Mouse (Mus musculus): ENCODE measurements at regions not wholly inside any gene's neighbourhood (a gene's known extent, or its start where the extent isn't known, plus 50 kb on each side); places are given as distances from the start of the nearest gene placed in this dataset.

- Histone ChIP-seq H3K4me1 (ENCODE audit: control insufficient read depth, insufficient read depth, low read length) (no peaks in the 10 kb centered on the region), H3K36me3 (ENCODE audit: control insufficient read depth, insufficient read depth, low read length) (no peaks in the 10 kb centered on the region), H3K27ac (ENCODE audit: low read depth, low read length) (no peak overlapping the region), H3K4me2 (ENCODE audit: low read depth, low read length) (no peak overlapping the region), H3K4me3 (ENCODE audit: low read depth, low read length) (no peak overlapping the region), H3K9ac (replicated peaks; ENCODE audit: low read depth, low read length) (no peak overlapping the region), H3K27me3 (ENCODE audit: control insufficient read depth, insufficient read depth, low read length) (no peaks in the 10 kb centered on the region), H3K9me3 (ENCODE audit: control insufficient read depth, low read length) (no peaks in the 10 kb centered on the region)
- no peak for ATAC-seq (ENCODE audit: low read depth)
- WGBS: 73% methylated on average over 1 of the region's 1 CpGs
These were observed 483.0 kb upstream of the Pappa start for GRCm38 (mm10) chr4:64640976-64641375.

GRCm38 (mm10) chr4:64645141-64645540, 478.8 kb upstream of the Pappa start:
- Histone ChIP-seq H3K4me1 (ENCODE audit: control insufficient read depth, insufficient read depth, low read length) (no peaks in the 10 kb centered on the region), H3K36me3 (ENCODE audit: control insufficient read depth, insufficient read depth, low read length) (no peaks in the 10 kb centered on the region), H3K9me3 (ENCODE audit: control insufficient read depth, low read length) (no peaks in the 10 kb centered on the region), H3K27me3 (ENCODE audit: control insufficient read depth, insufficient read depth, low read length) (no peaks in the 10 kb centered on the region), H3K4me3 (ENCODE audit: low read depth, low read length) (no peak overlapping the region), H3K4me2 (ENCODE audit: low read depth, low read length) (no peak overlapping the region), H3K27ac (ENCODE audit: low read depth, low read length) (no peak overlapping the region), H3K9ac (replicated peaks; ENCODE audit: low read depth, low read length) (no peak overlapping the region)
- 92% methylated on average over 2 of the region's 2 CpGs for whole genome bisulfite sequencing
- ATAC-seq (ENCODE audit: low read depth): no peak

DNA sequence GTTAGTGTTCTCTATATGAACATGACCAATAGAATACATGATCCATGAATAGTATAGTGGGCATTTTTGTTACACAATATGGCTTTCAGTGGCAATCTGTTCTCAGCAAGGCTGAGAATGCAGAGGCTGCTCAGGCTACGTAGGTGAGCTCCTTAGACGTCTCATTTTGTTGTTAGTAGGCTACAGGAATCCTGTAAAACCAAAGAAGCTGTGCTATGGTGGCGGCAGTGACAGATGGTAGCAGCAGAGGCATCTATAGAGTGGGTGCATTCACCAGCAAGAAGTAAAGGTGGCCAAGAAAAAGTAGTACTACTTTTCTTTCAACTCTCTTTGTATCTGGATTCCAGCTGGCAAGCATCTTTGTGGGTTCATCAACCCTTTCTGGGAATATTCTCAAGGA, 469.8 kb upstream of the Pappa start:
- Histone ChIP-seq H3K4me1 (ENCODE audit: control insufficient read depth, insufficient read depth, low read length) (no peaks in the 10 kb centered on the region), H3K27ac (ENCODE audit: low read depth, low read length) (no peak overlapping the region), H3K4me2 (ENCODE audit: low read depth, low read length) (no peak overlapping the region), H3K9me3 (ENCODE audit: control insufficient read depth, low read length) (no peaks in the 10 kb centered on the region), H3K9ac (replicated peaks; ENCODE audit: low read depth, low read length) (no peak overlapping the region), H3K4me3 (ENCODE audit: low read depth, low read length) (no peak overlapping the region), H3K27me3 (ENCODE audit: control insufficient read depth, insufficient read depth, low read length) (no peaks in the 10 kb centered on the region), H3K36me3 (ENCODE audit: control insufficient read depth, insufficient read depth, low read length) (no peaks in the 10 kb centered on the region)
- ATAC-seq (ENCODE audit: low read depth): no peak
- 79% methylated on average over 3 of the region's 3 CpGs for WGBS

- ATAC-seq (ENCODE audit: low read depth): no peak
- Histone ChIP-seq H3K36me3 (ENCODE audit: control insufficient read depth, insufficient read depth, low read length) (no peaks in the 10 kb centered on the region), H3K27ac (ENCODE audit: low read depth, low read length) (no peak overlapping the region), H3K4me3 (ENCODE audit: low read depth, low read length) (no peak overlapping the region), H3K9me3 (ENCODE audit: control insufficient read depth, low read length) (no peaks in the 10 kb centered on the region), H3K27me3 (ENCODE audit: control insufficient read depth, insufficient read depth, low read length) (no peaks in the 10 kb centered on the region), H3K9ac (replicated peaks; ENCODE audit: low read depth, low read length) (no peak overlapping the region), H3K4me1 (ENCODE audit: control insufficient read depth, insufficient read depth, low read length) (no peaks in the 10 kb centered on the region), H3K4me2 (ENCODE audit: low read depth, low read length) (no peak overlapping the region)
These were observed 468.4 kb upstream of the Pappa start for GRCm38 (mm10) chr4:64655534-64655933.

GRCm38 (mm10) chr4:64663722-64664121, 460.3 kb upstream of the Pappa start:
- no peak for ATAC-seq (ENCODE audit: low read depth)
- Histone ChIP-seq H3K4me2 (ENCODE audit: low read depth, low read length) (no peak overlapping the region), H3K4me3 (ENCODE audit: low read depth, low read length) (no peak overlapping the region), H3K9me3 (ENCODE audit: control insufficient read depth, low read length) (no peaks in the 10 kb centered on the region), H3K36me3 (ENCODE audit: control insufficient read depth, insufficient read depth, low read length) (no peaks in the 10 kb centered on the region), H3K27me3 (ENCODE audit: control insufficient read depth, insufficient read depth, low read length) (no peaks in the 10 kb centered on the region), H3K27ac (ENCODE audit: low read depth, low read length) (no peak overlapping the region), H3K4me1 (ENCODE audit: control insufficient read depth, insufficient read depth, low read length) (no peaks in the 10 kb centered on the region), H3K9ac (replicated peaks; ENCODE audit: low read depth, low read length) (no peak overlapping the region)
- WGBS: 90% methylated on average over 2 of the region's 2 CpGs

GRCm38 (mm10) chr4:64667998-64668397, 456.0 kb upstream of the Pappa start:
- whole genome bisulfite sequencing: 83% methylated on average over 3 of the region's 3 CpGs

GRCm38 (mm10) chr4:64669722-64670121, 454.3 kb upstream of the Pappa start:
- no peaks in the 10 kb centered on the region for H3K27me3 ChIP-seq (ENCODE audit: control insufficient read depth, insufficient read depth, low read length)
- ATAC-seq (ENCODE audit: low read depth): no peak
- no peak overlapping the region for H3K9ac ChIP-seq (replicated peaks; ENCODE audit: low read depth, low read length)
- WGBS: 85% methylated on average over 2 of the region's 2 CpGs
- no peaks in the 10 kb centered on the region for H3K36me3 ChIP-seq (ENCODE audit: control insufficient read depth, insufficient read depth, low read length)
- H3K4me2 ChIP-seq (ENCODE audit: low read depth, low read length): no peak overlapping the region
- no peaks in the 10 kb centered on the region for H3K4me1 ChIP-seq (ENCODE audit: control insufficient read depth, insufficient read depth, low read length)
- no peak overlapping the region for H3K27ac ChIP-seq (ENCODE audit: low read depth, low read length)
- no peak overlapping the region for H3K4me3 ChIP-seq (ENCODE audit: low read depth, low read length)
- no peaks in the 10 kb centered on the region for H3K9me3 ChIP-seq (ENCODE audit: control insufficient read depth, low read length)

More at GRCm38 (mm10) chr4:64667998-64668397, 456.0 kb upstream of the Pappa start:
- H3K9ac ChIP-seq (replicated peaks; ENCODE audit: low read depth, low read length): no peak overlapping the region
- H3K27ac ChIP-seq (ENCODE audit: low read depth, low read length): no peak overlapping the region
- H3K9me3 ChIP-seq (ENCODE audit: control insufficient read depth, low read length): no peaks in the 10 kb centered on the region
- no peak overlapping the region for H3K4me3 ChIP-seq (ENCODE audit: low read depth, low read length)
- no peaks in the 10 kb centered on the region for H3K4me1 ChIP-seq (ENCODE audit: control insufficient read depth, insufficient read depth, low read length)
- H3K27me3 ChIP-seq (ENCODE audit: control insufficient read depth, insufficient read depth, low read length): no peaks in the 10 kb centered on the region
- no peak overlapping the region for H3K4me2 ChIP-seq (ENCODE audit: low read depth, low read length)
- no peak for ATAC-seq (ENCODE audit: low read depth)
- no peaks in the 10 kb centered on the region for H3K36me3 ChIP-seq (ENCODE audit: control insufficient read depth, insufficient read depth, low read length)

DNA sequence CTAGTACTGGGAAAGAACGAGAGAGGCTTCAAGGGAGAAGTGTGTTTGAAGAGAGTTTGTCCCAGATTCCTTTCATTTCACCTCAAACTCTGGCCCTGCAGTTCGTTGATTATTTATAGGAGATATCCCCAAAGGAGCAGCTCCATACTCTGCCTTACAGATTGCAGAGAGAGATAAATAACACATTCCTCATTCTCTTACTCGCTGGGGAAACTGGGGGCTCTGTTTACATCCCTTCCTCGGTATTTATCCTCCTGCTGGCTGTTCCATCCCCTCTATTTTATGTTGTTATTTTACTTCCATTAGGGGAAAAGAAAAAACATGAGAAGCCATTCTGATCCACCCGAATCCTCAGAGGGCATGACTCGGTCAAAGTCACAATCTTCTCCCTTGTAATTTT, 447.5 kb upstream of the Pappa start:
- Histone ChIP-seq H3K27me3 (ENCODE audit: control insufficient read depth, insufficient read depth, low read length) (no peaks in the 10 kb centered on the region), H3K9ac (replicated peaks; ENCODE audit: low read depth, low read length) (no peak overlapping the region), H3K4me2 (ENCODE audit: low read depth, low read length) (no peak overlapping the region), H3K4me3 (ENCODE audit: low read depth, low read length) (no peak overlapping the region), H3K4me1 (ENCODE audit: control insufficient read depth, insufficient read depth, low read length) (no peaks in the 10 kb centered on the region), H3K9me3 (ENCODE audit: control insufficient read depth, low read length) (no peaks in the 10 kb centered on the region), H3K27ac (ENCODE audit: low read depth, low read length) (no peak overlapping the region), H3K36me3 (ENCODE audit: control insufficient read depth, insufficient read depth, low read length) (no peaks in the 10 kb centered on the region)
- WGBS: 48% methylated on average over 6 of the region's 6 CpGs
- peak; percentile 54; the same call in 1 of the 2 replicates for ATAC-seq (ENCODE audit: low read depth)

DNA sequence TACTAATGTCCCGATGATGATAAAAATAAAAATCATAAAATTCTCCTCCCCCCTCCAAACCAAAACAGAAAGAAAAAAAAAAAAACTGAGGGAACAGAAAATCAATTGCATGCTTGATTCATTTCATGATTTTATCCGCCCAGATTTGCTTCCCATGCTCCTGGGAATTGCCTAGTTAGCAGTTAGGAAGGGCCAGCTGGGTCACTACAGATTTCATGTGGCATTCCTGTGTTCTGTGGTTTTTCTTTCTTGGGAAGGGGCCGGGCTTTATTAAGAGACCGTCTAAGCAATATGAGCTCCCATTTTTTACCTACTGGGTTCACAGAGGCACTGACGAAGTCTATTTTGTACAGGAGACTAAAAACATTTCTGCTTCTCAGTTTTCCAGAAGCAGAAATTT, 447.1 kb upstream of the Pappa start:
- Histone ChIP-seq H3K4me2 (ENCODE audit: low read depth, low read length) (no peak overlapping the region), H3K27ac (ENCODE audit: low read depth, low read length) (no peak overlapping the region), H3K36me3 (ENCODE audit: control insufficient read depth, insufficient read depth, low read length) (no peaks in the 10 kb centered on the region), H3K4me3 (ENCODE audit: low read depth, low read length) (no peak overlapping the region), H3K9me3 (ENCODE audit: control insufficient read depth, low read length) (no peaks in the 10 kb centered on the region), H3K4me1 (ENCODE audit: control insufficient read depth, insufficient read depth, low read length) (no peaks in the 10 kb centered on the region), H3K27me3 (ENCODE audit: control insufficient read depth, insufficient read depth, low read length) (no peaks in the 10 kb centered on the region), H3K9ac (replicated peaks; ENCODE audit: low read depth, low read length) (no peak overlapping the region)
- 51% methylated on average over 5 of the region's 5 CpGs for WGBS
- no peak for ATAC-seq (ENCODE audit: low read depth)

DNA sequence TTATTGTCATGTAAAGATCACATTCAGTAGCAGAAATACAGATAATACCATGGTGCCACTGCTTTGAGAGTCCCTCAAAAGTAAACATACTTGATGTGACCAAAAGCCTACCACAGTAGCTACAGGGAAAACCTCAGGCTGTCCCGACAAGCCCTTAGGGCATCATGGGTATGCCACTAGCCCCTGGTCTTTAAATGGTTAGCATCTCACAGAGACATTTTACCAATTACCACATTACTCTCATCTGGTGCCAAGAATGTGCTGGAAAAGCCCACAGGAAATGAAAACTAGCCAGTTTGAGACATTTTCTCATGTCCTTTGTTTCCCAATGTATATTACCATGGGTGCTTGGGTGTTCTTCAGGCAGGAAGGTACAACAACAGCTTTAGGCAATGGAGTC, 439.3 kb upstream of the Pappa start:
- no peak for ATAC-seq (ENCODE audit: low read depth)
- WGBS: 85% methylated on average over 1 of the region's 1 CpGs
- H3K9ac ChIP-seq (replicated peaks; ENCODE audit: low read depth, low read length): no peak overlapping the region

More for the DNA sequence above, 439.3 kb upstream of the Pappa start:
- Histone ChIP-seq H3K4me2 (ENCODE audit: low read depth, low read length) (no peak overlapping the region), H3K4me3 (ENCODE audit: low read depth, low read length) (no peak overlapping the region), H3K9me3 (ENCODE audit: control insufficient read depth, low read length) (no peaks in the 10 kb centered on the region), H3K36me3 (ENCODE audit: control insufficient read depth, insufficient read depth, low read length) (no peaks in the 10 kb centered on the region), H3K4me1 (ENCODE audit: control insufficient read depth, insufficient read depth, low read length) (no peaks in the 10 kb centered on the region), H3K27ac (ENCODE audit: low read depth, low read length) (no peak overlapping the region), H3K27me3 (ENCODE audit: control insufficient read depth, insufficient read depth, low read length) (no peaks in the 10 kb centered on the region)

Data from neural tube, embryonic 14.5 days (tissue).